14 mouse cellular contexts compared by ENCODE assay signal in the genomic region with DNA sequence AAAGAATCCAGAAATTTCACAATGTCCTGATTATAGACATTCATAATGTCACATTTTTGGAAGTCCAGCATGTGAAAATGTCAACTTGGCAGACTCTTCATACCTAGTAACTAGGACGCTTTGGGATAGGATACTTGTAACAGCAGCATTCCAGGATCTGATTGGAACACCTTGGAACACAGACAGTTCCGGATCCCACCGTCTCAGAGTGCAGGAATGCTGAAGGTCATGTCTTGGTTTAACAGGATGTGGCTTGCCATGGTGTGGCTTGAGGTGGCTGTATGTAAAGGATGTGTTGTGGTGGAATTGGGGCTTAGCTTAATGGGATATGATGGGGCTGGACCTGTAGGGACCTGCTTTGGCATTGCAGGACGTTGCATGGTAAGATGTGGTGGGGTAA. TPM values are rescaled to one million over a fixed set of nuclear protein-coding genes. Genes with fewer than 3 reads are reported as not detected.
A peak's percentile ranks its signal among the peaks of the same experiment; 100 is the strongest.
DNase-seq lines count a peak whose midpoint lies in the region; ATAC-seq and TF ChIP-seq lines count a peak whose summit lies in the region.
"Had no signal": no experiment of that assay in that cellular context is flagged by ENCODE, and none has a peak within 500 bp of the region (broad histone marks: within the 10 kb centered on the region; RNA-seq: fewer than 3 reads in every experiment).

No protein-coding gene starts in this region.

- H3K4me2 ChIP-seq in embryonic facial prominence, embryonic 12.5 days (replicated peaks) = no peak overlapping the region
- peak overlapping the region; percentile 57; the same call in 1 of the 2 replicates for H3K4me2 ChIP-seq in midbrain, embryonic 12.5 days (replicated peaks)
- no peak overlapping the region; the same call in 1 of the 2 replicates for H3K4me2 ChIP-seq in midbrain, embryonic 11.5 days
- H3K4me2 ChIP-seq in hindbrain, postnatal 0 days (ENCODE audit: low read depth, low read length) = peak overlapping the region; percentile 60
- H3K4me2 ChIP-seq in neural tube, embryonic 15.5 days = peak overlapping the region; percentile 61

- TF ChIP-seq CTCF in hindbrain, postnatal 0 days (IDR thresholded peaks at IDR 0.05; ENCODE audit: low read depth) = no peak

- WGBS in embryonic facial prominence, embryonic 12.5 days = 63% methylated on average over 4 of the region's 4 CpGs
- 70% methylated on average over 4 of the region's 4 CpGs for WGBS in embryonic facial prominence, embryonic 10.5 days
- 71% methylated on average over 4 of the region's 4 CpGs for WGBS in midbrain, embryonic 12.5 days
- WGBS in midbrain, embryonic 11.5 days = 77% methylated on average over 4 of the region's 4 CpGs
- WGBS in hindbrain, postnatal 0 days = 73% methylated on average over 4 of the region's 4 CpGs
- WGBS in neural tube, embryonic 15.5 days = 76% methylated on average over 4 of the region's 4 CpGs

- ATAC-seq in embryonic facial prominence, embryonic 12.5 days (ENCODE audit: insufficient number of reproducible peaks, insufficient read depth, low FRiP score, low TSS enrichment) = no peak
- no peak for ATAC-seq in midbrain, embryonic 12.5 days (ENCODE audit: low FRiP score, low read depth)
- ATAC-seq in midbrain, embryonic 11.5 days (ENCODE audit: low FRiP score) = no peak
- ATAC-seq in hindbrain, postnatal 0 days = no peak; the same call in 1 of the 2 replicates
- no peak for ATAC-seq in neural tube, embryonic 15.5 days (ENCODE audit: low FRiP score)

- H3K9ac ChIP-seq in embryonic facial prominence, embryonic 12.5 days = no peak overlapping the region
- peak overlapping the region; percentile 55; the same call in 1 of the 2 replicates for H3K9ac ChIP-seq in midbrain, embryonic 12.5 days (replicated peaks)
- H3K9ac ChIP-seq in midbrain, embryonic 11.5 days (ENCODE audit: low read length) = no peak overlapping the region
- H3K9ac ChIP-seq in hindbrain, postnatal 0 days (replicated peaks; ENCODE audit: low read length) = no peak overlapping the region
- no peak overlapping the region for H3K9ac ChIP-seq in neural tube, embryonic 15.5 days (replicated peaks)
- H3K9ac ChIP-seq: heart, embryonic 13.5 days; liver, embryonic 15.5 days had no signal

- H3K27me3 ChIP-seq in embryonic facial prominence, embryonic 12.5 days = no peaks in the 10 kb centered on the region
- no peaks in the 10 kb centered on the region for H3K27me3 ChIP-seq in embryonic facial prominence, embryonic 10.5 days (replicated peaks; ENCODE audit: low read depth, poor library complexity, severe bottlenecking)
- no peaks in the 10 kb centered on the region for H3K27me3 ChIP-seq in midbrain, embryonic 12.5 days
- no peaks in the 10 kb centered on the region for H3K27me3 ChIP-seq in midbrain, embryonic 11.5 days (ENCODE audit: control insufficient read depth, insufficient read depth, low read length)
- no peaks in the 10 kb centered on the region for H3K27me3 ChIP-seq in hindbrain, postnatal 0 days (ENCODE audit: insufficient read depth, low read length)
- no peaks in the 10 kb centered on the region for H3K27me3 ChIP-seq in neural tube, embryonic 15.5 days (replicated peaks)
- H3K27me3 ChIP-seq: limb, embryonic 12.5 days had no signal

- H3K4me3 ChIP-seq in embryonic facial prominence, embryonic 12.5 days = 0 out of 2 replicates have a peak overlapping the region, but pooled peaks have one; percentile 47
- no peak overlapping the region; the same call in 1 of the 2 replicates for H3K4me3 ChIP-seq in embryonic facial prominence, embryonic 10.5 days
- no peak overlapping the region for H3K4me3 ChIP-seq in midbrain, embryonic 12.5 days
- H3K4me3 ChIP-seq in midbrain, embryonic 11.5 days (ENCODE audit: low read depth, low read length) = no peak overlapping the region
- no peak overlapping the region for H3K4me3 ChIP-seq in hindbrain, postnatal 0 days (ENCODE audit: low read length)
- H3K4me3 ChIP-seq in neural tube, embryonic 15.5 days (replicated peaks) = peak overlapping the region; percentile 57; the same call in 1 of the 2 replicates

- H3K27ac ChIP-seq in embryonic facial prominence, embryonic 12.5 days = no peak overlapping the region
- no peak overlapping the region for H3K27ac ChIP-seq in embryonic facial prominence, embryonic 10.5 days (replicated peaks)
- no peak overlapping the region for H3K27ac ChIP-seq in midbrain, embryonic 12.5 days (replicated peaks)
- H3K27ac ChIP-seq in midbrain, embryonic 11.5 days (ENCODE audit: low read depth, low read length) = no peak overlapping the region
- H3K27ac ChIP-seq in hindbrain, postnatal 0 days = peak overlapping the region; percentile 74; the same call in 1 of the 2 replicates
- H3K27ac ChIP-seq in neural tube, embryonic 15.5 days (replicated peaks) = no peak overlapping the region
- H3K27ac ChIP-seq: heart, embryonic 13.5 days; limb, embryonic 12.5 days; liver, embryonic 15.5 days had no signal

- no peak for DNase-seq in embryonic facial prominence, embryonic 10.5 days (ENCODE audit: low spot score)
- no peak for DNase-seq in midbrain, embryonic 11.5 days (ENCODE audit: low spot score, missing footprints)
- DNase-seq in hindbrain, postnatal 0 days (ENCODE audit: low spot score) = no peak
- no peak for DNase-seq in kidney, postnatal 36 days
- no peak for DNase-seq in yolk sac, embryonic 10.5 days (ENCODE audit: low spot score)
- DNase-seq: kidney, adult 8-10 months; lung, postnatal 10 days; spleen, adult 18-20 months had no signal

- no peaks in the 10 kb centered on the region for H3K36me3 ChIP-seq in embryonic facial prominence, embryonic 12.5 days
- peaks cover 3% of the 10 kb centered on the region; the same call in 1 of the 2 replicates for H3K36me3 ChIP-seq in embryonic facial prominence, embryonic 10.5 days (replicated peaks)
- no peaks in the 10 kb centered on the region for H3K36me3 ChIP-seq in midbrain, embryonic 12.5 days
- no peaks in the 10 kb centered on the region for H3K36me3 ChIP-seq in midbrain, embryonic 11.5 days (ENCODE audit: control insufficient read depth, insufficient read depth, low read length)
- no peaks in the 10 kb centered on the region for H3K36me3 ChIP-seq in hindbrain, postnatal 0 days (ENCODE audit: insufficient read depth, low read length)
- no peaks in the 10 kb centered on the region; the same call in 1 of the 2 replicates for H3K36me3 ChIP-seq in neural tube, embryonic 15.5 days
- H3K36me3 ChIP-seq: heart, embryonic 13.5 days; liver, embryonic 15.5 days had no signal

- H3K9me3 ChIP-seq in embryonic facial prominence, embryonic 12.5 days = no peaks in the 10 kb centered on the region
- H3K9me3 ChIP-seq in embryonic facial prominence, embryonic 10.5 days = no peaks in the 10 kb centered on the region
- H3K9me3 ChIP-seq in midbrain, embryonic 12.5 days = no peaks in the 10 kb centered on the region
- no peaks in the 10 kb centered on the region for H3K9me3 ChIP-seq in midbrain, embryonic 11.5 days (ENCODE audit: control insufficient read depth, low read length)
- H3K9me3 ChIP-seq in hindbrain, postnatal 0 days (ENCODE audit: low read length) = no peaks in the 10 kb centered on the region
- no peaks in the 10 kb centered on the region for H3K9me3 ChIP-seq in neural tube, embryonic 15.5 days (replicated peaks)
- H3K9me3 ChIP-seq: heart, embryonic 13.5 days; limb, embryonic 12.5 days; liver, embryonic 15.5 days had no signal

- H3K4me1 ChIP-seq in embryonic facial prominence, embryonic 12.5 days = no peaks in the 10 kb centered on the region
- H3K4me1 ChIP-seq in embryonic facial prominence, embryonic 10.5 days = 0 out of 2 replicates have a peak, but pooled peaks cover 3% of the 10 kb centered on the region
- peaks cover 3% of the 10 kb centered on the region; the same call in 1 of the 2 replicates for H3K4me1 ChIP-seq in midbrain, embryonic 12.5 days
- H3K4me1 ChIP-seq in midbrain, embryonic 11.5 days (ENCODE audit: control insufficient read depth, insufficient read depth, low read length) = no peaks in the 10 kb centered on the region
- 0 out of 2 replicates have a peak, but pooled peaks cover 2% of the 10 kb centered on the region for H3K4me1 ChIP-seq in hindbrain, postnatal 0 days (ENCODE audit: insufficient read depth, low read length)
- H3K4me1 ChIP-seq in neural tube, embryonic 15.5 days = peaks cover 7% of the 10 kb centered on the region
- H3K4me1 ChIP-seq: heart, embryonic 13.5 days; limb, embryonic 12.5 days had no signal

RNA-seq across cellular contexts. Expression of gene Porcn, which starts 1.2 kb away (rescaled TPM):
- 12.2 and 14.8 TPM in 2 replicates for polyA plus RNA-seq in embryonic facial prominence, embryonic 12.5 days (2016; fragmentation: Nextera tagmentation; extraction: Ambion mirVana)
- polyA plus RNA-seq in embryonic facial prominence, embryonic 10.5 days (2016; fragmentation: Nextera tagmentation; extraction: Ambion mirVana) = 13.0 and 13.1 TPM in 2 replicates
- polyA plus RNA-seq in midbrain, embryonic 12.5 days (2016; fragmentation: Nextera tagmentation; extraction: Ambion mirVana) = 23.2 and 25.0 TPM in 2 replicates
- polyA plus RNA-seq in midbrain, embryonic 11.5 days (2014; fragmentation: Nextera tagmentation; extraction: Ambion mirVana) = 14.7 and 15.9 TPM in 2 replicates
- total RNA-seq in hindbrain, postnatal 0 days (2014; rRNA removed) = 60.8 and 68.4 TPM in 2 replicates
- polyA plus RNA-seq in hindbrain, postnatal 0 days (2015; fragmentation: Nextera tagmentation; extraction: Ambion mirVana) = 49.2 and 49.3 TPM in 2 replicates
- polyA plus RNA-seq in neural tube, embryonic 15.5 days (2015; fragmentation: Nextera tagmentation; extraction: Ambion mirVana) = 41.9 and 48.9 TPM in 2 replicates

RNA-seq across cellular contexts. Expression of gene Ebp, which starts 11.8 kb away (rescaled TPM):
- 28.4 and 30.8 TPM in 2 replicates for polyA plus RNA-seq in embryonic facial prominence, embryonic 12.5 days (2016; fragmentation: Nextera tagmentation; extraction: Ambion mirVana)
- polyA plus RNA-seq in embryonic facial prominence, embryonic 10.5 days (2016; fragmentation: Nextera tagmentation; extraction: Ambion mirVana) = 25.8 and 35.2 TPM in 2 replicates
- polyA plus RNA-seq in midbrain, embryonic 12.5 days (2016; fragmentation: Nextera tagmentation; extraction: Ambion mirVana) = 26.3 and 32.6 TPM in 2 replicates
- polyA plus RNA-seq in midbrain, embryonic 11.5 days (2014; fragmentation: Nextera tagmentation; extraction: Ambion mirVana) = 32.0 and 36.1 TPM in 2 replicates
- total RNA-seq in hindbrain, postnatal 0 days (2014; rRNA removed) = 25.2 and 41.3 TPM in 2 replicates
- 29.8 and 30.2 TPM in 2 replicates for polyA plus RNA-seq in hindbrain, postnatal 0 days (2015; fragmentation: Nextera tagmentation; extraction: Ambion mirVana)
- 32.1 and 36.2 TPM in 2 replicates for polyA plus RNA-seq in neural tube, embryonic 15.5 days (2015; fragmentation: Nextera tagmentation; extraction: Ambion mirVana)

RNA-seq across cellular contexts. Expression of gene Tbc1d25, which starts 29.1 kb away (rescaled TPM):
- 14.3 and 14.8 TPM in 2 replicates for polyA plus RNA-seq in embryonic facial prominence, embryonic 12.5 days (2016; fragmentation: Nextera tagmentation; extraction: Ambion mirVana)
- polyA plus RNA-seq in embryonic facial prominence, embryonic 10.5 days (2016; fragmentation: Nextera tagmentation; extraction: Ambion mirVana) = 10.4 and 11.8 TPM in 2 replicates
- polyA plus RNA-seq in midbrain, embryonic 12.5 days (2016; fragmentation: Nextera tagmentation; extraction: Ambion mirVana) = 12.7 and 13.2 TPM in 2 replicates
- polyA plus RNA-seq in midbrain, embryonic 11.5 days (2014; fragmentation: Nextera tagmentation; extraction: Ambion mirVana) = 11.5 and 11.6 TPM in 2 replicates
- total RNA-seq in hindbrain, postnatal 0 days (2014; rRNA removed) = 19.9 and 24.6 TPM in 2 replicates
- 15.8 and 17.4 TPM in 2 replicates for polyA plus RNA-seq in hindbrain, postnatal 0 days (2015; fragmentation: Nextera tagmentation; extraction: Ambion mirVana)
- 22.7 and 23.3 TPM in 2 replicates for polyA plus RNA-seq in neural tube, embryonic 15.5 days (2015; fragmentation: Nextera tagmentation; extraction: Ambion mirVana)

RNA-seq across cellular contexts. Expression of gene Ftsj1, which starts 47.1 kb away (rescaled TPM):
- 43.1 and 47.0 TPM in 2 replicates for polyA plus RNA-seq in embryonic facial prominence, embryonic 12.5 days (2016; fragmentation: Nextera tagmentation; extraction: Ambion mirVana)
- 50.5 and 52.4 TPM in 2 replicates for polyA plus RNA-seq in embryonic facial prominence, embryonic 10.5 days (2016; fragmentation: Nextera tagmentation; extraction: Ambion mirVana)
- polyA plus RNA-seq in midbrain, embryonic 12.5 days (2016; fragmentation: Nextera tagmentation; extraction: Ambion mirVana) = 43.7 and 44.2 TPM in 2 replicates
- 40.2 and 44.3 TPM in 2 replicates for polyA plus RNA-seq in midbrain, embryonic 11.5 days (2014; fragmentation: Nextera tagmentation; extraction: Ambion mirVana)
- 44.4 and 45.6 TPM in 2 replicates for total RNA-seq in hindbrain, postnatal 0 days (2014; rRNA removed)
- polyA plus RNA-seq in hindbrain, postnatal 0 days (2015; fragmentation: Nextera tagmentation; extraction: Ambion mirVana) = 38.1 and 39.8 TPM in 2 replicates
- 44.7 and 47.1 TPM in 2 replicates for polyA plus RNA-seq in neural tube, embryonic 15.5 days (2015; fragmentation: Nextera tagmentation; extraction: Ambion mirVana)

RNA-seq across cellular contexts. Expression of gene Rbm3, which starts 59.4 kb away (rescaled TPM):
- polyA plus RNA-seq in embryonic facial prominence, embryonic 12.5 days (2016; fragmentation: Nextera tagmentation; extraction: Ambion mirVana) = 466 and 497 TPM in 2 replicates
- polyA plus RNA-seq in embryonic facial prominence, embryonic 10.5 days (2016; fragmentation: Nextera tagmentation; extraction: Ambion mirVana) = 424 and 444 TPM in 2 replicates
- polyA plus RNA-seq in midbrain, embryonic 12.5 days (2016; fragmentation: Nextera tagmentation; extraction: Ambion mirVana) = 397 and 431 TPM in 2 replicates
- 439 and 458 TPM in 2 replicates for polyA plus RNA-seq in midbrain, embryonic 11.5 days (2014; fragmentation: Nextera tagmentation; extraction: Ambion mirVana)
- 318 and 321 TPM in 2 replicates for total RNA-seq in hindbrain, postnatal 0 days (2014; rRNA removed)
- 496 and 521 TPM in 2 replicates for polyA plus RNA-seq in hindbrain, postnatal 0 days (2015; fragmentation: Nextera tagmentation; extraction: Ambion mirVana)
- 309 and 341 TPM in 2 replicates for polyA plus RNA-seq in neural tube, embryonic 15.5 days (2015; fragmentation: Nextera tagmentation; extraction: Ambion mirVana)

Comparison
In these comparisons a context has a peak if more than half of its experiments do, and no peak if none do; other contexts are left out.
1. H3K4me2 ChIP-seq: peak in midbrain, embryonic 12.5 days (single experiment), hindbrain, postnatal 0 days (single experiment) and neural tube, embryonic 15.5 days (single experiment); none in embryonic facial prominence, embryonic 12.5 days (single experiment) and midbrain, embryonic 11.5 days (single experiment).
2. H3K4me3 ChIP-seq: peak in embryonic facial prominence, embryonic 12.5 days (single experiment) and neural tube, embryonic 15.5 days (single experiment); none in embryonic facial prominence, embryonic 10.5 days (single experiment), midbrain, embryonic 12.5 days (single experiment), midbrain, embryonic 11.5 days (single experiment) and hindbrain, postnatal 0 days (single experiment).